Mouse (Mus musculus) bone marrow, adult 2 months (tissue): ENCODE measurements around the gene Iqcf4. TPM values are rescaled to one million over a fixed set of nuclear protein-coding genes. Genes with fewer than 3 reads are reported as not detected.
"Not testable (repeated sequence)": the region's sequence is repeated elsewhere in the genome, so short reads cannot be mapped to it uniquely, and the experiment has no call there.

Experiments
- H3K27ac ChIP-seq: fragments of 200-500 bp; 2 replicates; pipeline ENCODE4 v1.5.1; 2012; ENCODE audit warnings: low read depth, mild to moderate bottlenecking, control low read depth, inconsistent platforms, low read length; ENCODE audit not compliant: control insufficient read depth, poor library complexity, insufficient read depth
- H3K4me1 ChIP-seq: fragments of 200-500 bp; 2 replicates; pipeline ENCODE4 v1.6.1; 2011; ENCODE audit warnings: low read length; ENCODE audit not compliant: control insufficient read depth, insufficient read depth
- H3K4me3 ChIP-seq: fragments of 200-500 bp; replicated peaks from 2 replicates; pipeline ENCODE3; 2011; ENCODE audit warnings: mild to moderate bottlenecking, low read depth, low read length, control low read depth; ENCODE audit not compliant: control insufficient read depth
- CTCF ChIP-seq: fragments of 200-500 bp; IDR thresholded peaks from 2 replicates; pipeline ENCODE4 v1.5.1; 2011; ENCODE audit warnings: low read length, control low read depth; ENCODE audit not compliant: control insufficient read depth, insufficient read depth
- POLR2A ChIP-seq: fragments of 200-500 bp; IDR thresholded peaks from 2 replicates; pipeline ENCODE4 v1.6.1; 2011; ENCODE audit warnings: low read depth, mild to moderate bottlenecking, control low read depth, low read length, borderline replicate concordance; ENCODE audit not compliant: control insufficient read depth
- WGBS: fragments of 180-500 bp; shearing (Covaris S2); methylation state at CpG from one replicate; pipeline ENCODE4 v1.1.7; 2018; 5-methylcytosine and 5-hydroxymethylcytosine counted together
- polyA plus RNA-seq: library from polyadenylated mRNA; stranded (reverse); fragments of >200 nt; gene quantifications from 2 replicates; pipeline ENCODE4 v1.2.4, GENCODE M21; 2011; ENCODE audit warnings: low replicate concordance; ENCODE audit not compliant: missing spikeins, insufficient read depth, insufficient read length

The Iqcf4 gene
- not detected in 2 replicates for polyA plus RNA-seq

DNA sequence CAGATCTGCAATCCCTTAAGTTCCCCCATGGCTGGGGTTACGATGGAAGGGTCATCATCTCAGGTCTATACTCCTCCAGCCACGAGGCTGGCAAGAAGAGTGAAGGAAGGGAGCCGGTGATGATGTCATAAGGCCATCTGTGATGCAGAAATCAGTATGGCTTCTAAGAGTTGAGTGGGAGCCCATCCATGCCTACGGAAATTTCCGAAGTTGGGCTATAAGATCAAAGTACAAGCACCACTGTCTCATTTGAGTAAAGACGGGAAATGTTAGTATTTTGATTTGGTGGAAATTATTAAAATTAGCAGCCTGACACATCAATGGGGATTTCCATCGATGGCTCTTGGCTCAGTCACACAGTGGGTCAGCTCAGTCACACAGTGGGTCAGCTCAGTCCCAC is at the start of gene Iqcf4:
Gene Iqcf4 (minus strand): TSS at position 101 of the 400 bp plus-strand sequence.
- no peak within 1 kb of the TSS for H3K27ac ChIP-seq
- WGBS: 75% methylated on average over 7 of the region's 7 CpGs
- no peak for TF ChIP-seq CTCF
- no peak for TF ChIP-seq POLR2A

DNA sequence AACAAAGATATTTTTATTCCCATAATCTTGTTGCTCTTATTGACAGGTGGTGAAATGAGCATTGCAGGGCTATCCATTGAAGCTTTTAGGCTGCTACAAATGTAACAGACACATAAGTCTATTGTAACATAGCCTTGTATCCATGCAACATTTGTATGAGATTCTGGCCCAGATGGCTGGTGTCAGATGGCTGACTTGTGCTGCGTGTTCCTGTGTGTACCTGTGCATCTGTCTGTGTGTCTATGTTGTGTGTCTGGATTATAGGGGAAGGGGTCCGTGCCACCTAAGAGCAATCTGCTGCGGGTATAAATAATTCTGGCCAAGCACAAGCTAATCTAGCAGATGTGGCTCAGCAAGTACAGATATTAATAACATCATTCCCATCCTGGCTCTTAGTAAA is 46.7 kb upstream of the Iqcf4 start:
- WGBS: 82% methylated on average over 3 of the region's 3 CpGs

More for the DNA sequence above, at the start of gene Iqcf4:
- Histone ChIP-seq H3K4me1 (no peaks in the 10 kb centered on the region), H3K4me3 (no peak within 1 kb of the TSS)

DNA sequence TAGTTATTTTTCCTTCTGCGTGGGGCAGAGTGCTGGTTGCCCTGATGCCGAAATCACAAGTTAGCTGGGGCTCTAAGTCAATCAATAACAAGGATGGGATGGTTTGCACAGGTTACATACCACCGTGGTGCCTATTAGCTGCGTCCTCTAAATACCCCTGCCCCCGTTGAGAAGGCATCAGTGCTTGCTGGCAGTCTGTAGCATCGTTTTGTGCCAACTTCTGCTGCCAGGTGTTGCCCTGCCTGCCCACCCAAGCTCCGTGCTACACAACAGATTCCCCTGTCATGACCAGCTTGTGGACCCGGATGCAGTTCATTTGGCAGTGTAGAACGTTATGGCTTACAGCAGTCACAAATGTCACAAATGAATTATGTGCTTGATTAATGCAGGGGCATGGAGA is 45.5 kb upstream of the Iqcf4 start:
- 75% methylated on average over 9 of the region's 9 CpGs for WGBS
- no peak overlapping the region for H3K4me3 ChIP-seq
- H3K4me1 ChIP-seq: no peaks in the 10 kb centered on the region; the same call in 1 of the 2 replicates
- no peak for TF ChIP-seq POLR2A
- no peak for TF ChIP-seq CTCF
- no peak overlapping the region for H3K27ac ChIP-seq

More for the DNA sequence above, 46.7 kb upstream of the Iqcf4 start:
- no peaks in the 10 kb centered on the region; the same call in 1 of the 2 replicates for H3K4me1 ChIP-seq
- no peak for TF ChIP-seq POLR2A
- no peak for TF ChIP-seq CTCF
- H3K27ac ChIP-seq: no peak overlapping the region
- no peak overlapping the region for H3K4me3 ChIP-seq

DNA sequence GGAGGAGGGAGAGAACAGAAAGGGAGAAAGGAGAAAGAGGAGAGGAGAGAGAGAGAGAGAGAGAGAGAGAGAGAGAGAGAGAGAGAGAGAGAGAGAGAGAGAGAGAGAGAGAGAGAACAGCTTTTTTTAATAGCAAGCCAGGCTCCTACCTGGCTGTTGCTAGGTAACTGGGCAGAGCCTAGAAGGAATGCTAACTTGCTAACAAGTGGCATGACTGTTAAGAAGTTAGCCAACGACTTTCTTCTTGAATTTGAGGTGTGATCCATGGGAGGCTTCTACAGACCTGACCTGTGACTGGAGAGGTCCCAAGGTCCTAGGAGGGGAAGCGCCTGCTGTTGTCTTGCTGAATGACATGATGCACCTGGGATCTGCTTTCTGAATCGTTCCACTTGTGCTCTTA is 43.8 kb upstream of the Iqcf4 start:
- H3K27ac ChIP-seq: no peak overlapping the region
- 53% methylated on average over 3 of the region's 3 CpGs for WGBS
- no peak overlapping the region for H3K4me3 ChIP-seq
- TF ChIP-seq POLR2A: no peak
- TF ChIP-seq CTCF: no peak
- H3K4me1 ChIP-seq: no peaks in the 10 kb centered on the region; the same call in 1 of the 2 replicates

DNA sequence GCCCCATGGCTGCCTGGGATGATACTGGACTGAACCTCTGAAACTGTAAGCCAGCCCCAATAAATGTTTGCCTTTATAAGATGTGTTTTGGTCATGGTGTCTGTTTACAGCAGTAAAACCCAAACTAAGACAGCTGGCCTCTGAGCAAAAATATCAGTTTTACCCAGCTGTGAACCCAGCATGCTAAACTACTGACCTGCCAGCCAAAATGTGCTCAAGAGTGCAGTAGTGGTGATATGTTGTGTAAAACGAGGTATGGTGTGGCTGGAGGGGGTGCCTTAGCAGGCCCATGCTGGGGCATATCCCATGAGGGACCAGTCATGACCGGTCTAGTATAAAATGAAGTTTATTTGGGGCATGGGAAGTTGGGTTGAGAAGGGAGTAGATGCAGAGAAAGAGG is 43.2 kb upstream of the Iqcf4 start:
- 37% methylated on average over 2 of the region's 2 CpGs for WGBS
- no peak overlapping the region for H3K27ac ChIP-seq
- no peak for TF ChIP-seq POLR2A
- TF ChIP-seq CTCF: no peak

DNA sequence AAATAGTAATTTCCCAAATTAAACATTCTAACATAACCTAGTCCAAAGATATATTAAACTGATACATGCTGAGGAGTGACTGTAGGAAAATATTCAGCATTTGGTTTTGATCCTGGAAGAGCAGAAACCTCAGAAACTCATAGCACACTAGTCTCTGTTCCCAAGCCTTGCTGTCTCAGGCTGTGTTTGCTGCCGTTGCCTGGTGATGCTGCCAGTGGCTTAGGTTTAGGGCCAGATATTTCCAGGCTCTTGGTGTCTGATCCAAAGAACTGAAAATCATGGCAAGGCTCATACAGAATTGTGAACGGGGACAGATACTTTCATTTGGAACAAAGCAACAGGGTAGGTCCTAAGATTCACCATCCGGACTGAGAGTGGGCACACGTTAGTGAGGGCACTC is 39.9 kb upstream of the Iqcf4 start:
- Histone ChIP-seq H3K4me3 (no peak overlapping the region), H3K4me1 (no peaks in the 10 kb centered on the region; the same call in 1 of the 2 replicates), H3K27ac (no peak overlapping the region)
- TF ChIP-seq POLR2A: no peak
- 72% methylated on average over 4 of the region's 4 CpGs for WGBS

More for the DNA sequence above, 43.2 kb upstream of the Iqcf4 start:
- no peak overlapping the region for H3K4me3 ChIP-seq
- no peaks in the 10 kb centered on the region; the same call in 1 of the 2 replicates for H3K4me1 ChIP-seq

DNA sequence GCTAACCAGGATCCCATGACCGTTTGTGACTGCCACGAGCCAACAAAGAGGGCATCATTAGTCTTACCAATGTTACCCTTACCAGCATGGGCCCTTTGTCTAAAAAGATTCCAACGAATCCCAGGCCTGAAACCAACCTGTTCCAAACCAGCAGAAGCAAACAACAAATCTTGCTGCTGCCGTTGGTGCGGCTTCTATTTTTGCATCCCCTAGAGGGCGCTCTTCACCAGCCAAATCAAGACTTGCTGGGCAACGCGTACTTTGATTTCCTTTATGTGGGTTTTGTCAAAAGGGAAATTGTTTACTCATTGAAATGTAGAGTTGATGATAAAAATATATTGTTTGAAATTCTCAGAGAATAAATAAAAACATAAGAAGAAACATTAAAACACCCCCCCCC is 29.8 kb upstream of the Iqcf4 start:
- Histone ChIP-seq H3K4me3 (no peak overlapping the region), H3K4me1 (no peaks in the 10 kb centered on the region), H3K27ac (no peak overlapping the region)
- TF ChIP-seq POLR2A (no peak), CTCF (peak; percentile 68)
- WGBS: 24% methylated on average over 8 of the region's 8 CpGs

DNA sequence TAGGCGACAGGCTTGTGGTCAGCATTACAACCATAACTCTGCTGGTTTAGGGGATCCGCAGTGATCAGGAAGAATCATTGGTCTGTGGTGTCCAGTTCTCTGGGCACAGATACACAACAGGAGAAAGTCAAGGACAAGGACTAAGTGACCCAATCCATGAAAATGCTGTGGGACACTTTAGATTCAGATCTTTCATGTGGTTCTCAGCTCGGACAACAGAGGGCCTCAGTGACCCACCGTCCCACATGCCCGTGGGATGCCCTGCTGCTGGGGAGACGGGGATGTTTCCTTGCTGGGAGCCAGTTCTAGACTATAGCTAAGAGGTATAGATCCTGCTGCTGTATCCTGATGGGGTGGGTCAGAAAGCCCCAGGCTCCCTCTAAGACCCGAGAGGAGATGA is 27.7 kb upstream of the Iqcf4 start:
- Histone ChIP-seq H3K27ac (no peak overlapping the region), H3K4me1 (no peaks in the 10 kb centered on the region), H3K4me3 (no peak overlapping the region)
- no peak for TF ChIP-seq POLR2A
- no peak for TF ChIP-seq CTCF
- WGBS: 42% methylated on average over 7 of the region's 7 CpGs

DNA sequence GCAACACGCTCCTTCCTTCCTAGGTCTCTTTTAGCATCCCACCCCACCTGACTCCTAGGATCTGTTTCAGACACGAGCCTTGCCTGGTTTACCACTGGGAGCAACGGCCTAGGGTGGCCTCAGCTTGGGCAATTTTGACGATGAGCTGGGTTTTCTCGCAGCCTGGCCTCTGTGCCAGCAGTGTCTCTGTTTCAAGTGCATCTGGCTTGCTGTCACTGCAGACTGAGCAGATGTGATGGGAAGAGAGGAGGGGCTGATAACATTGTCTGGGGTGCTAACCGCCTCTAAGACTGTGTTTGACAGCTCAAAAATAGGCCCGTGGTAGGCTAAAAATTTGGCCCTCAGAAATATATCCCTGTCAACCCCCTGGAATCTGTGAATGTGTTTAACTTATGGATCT is 25.0 kb upstream of the Iqcf4 start:
- no peak for TF ChIP-seq CTCF
- no peak for TF ChIP-seq POLR2A
- no peak overlapping the region for H3K4me3 ChIP-seq

DNA sequence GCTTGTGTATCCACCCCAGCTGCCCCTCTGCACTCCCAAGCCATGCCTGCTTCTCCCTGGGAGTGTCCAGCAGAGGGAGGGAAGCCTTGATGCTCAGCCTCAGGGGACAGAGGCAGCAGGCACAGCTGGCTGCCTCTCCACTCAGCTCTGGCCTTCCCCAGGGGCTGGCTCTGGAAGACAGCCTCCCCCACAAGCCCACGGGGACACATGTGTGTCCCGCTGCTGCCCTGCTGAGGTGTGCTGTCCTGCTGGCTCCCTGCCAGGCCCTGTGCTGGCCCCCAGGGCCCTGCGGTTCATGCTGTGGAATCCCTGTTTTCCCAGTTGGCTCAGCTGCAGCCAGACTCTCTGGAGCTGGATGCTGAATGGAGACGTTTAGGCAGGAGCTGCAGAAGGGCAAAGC is 24.6 kb upstream of the Iqcf4 start:
- WGBS: 33% methylated on average over 4 of the region's 4 CpGs
- H3K4me3 ChIP-seq, H3K27ac ChIP-seq, H3K4me1 ChIP-seq: not testable (repeated sequence)

More for the DNA sequence above, 25.0 kb upstream of the Iqcf4 start:
- Histone ChIP-seq H3K4me1 (no peaks in the 10 kb centered on the region), H3K27ac (no peak overlapping the region)
- 76% methylated on average over 7 of the region's 7 CpGs for WGBS
